Mouse (Mus musculus) heart, adult 2 months (tissue): ENCODE results near the gene Rbm5.

ENCODE experiments used
- CTCF ChIP-seq: fragments of 200-600 bp; IDR thresholded peaks from 2 replicates; pipeline ENCODE4 v1.8.1; 2022; ENCODE audit warnings: antibody characterized with exemption, mild to moderate bottlenecking, moderate library complexity
- POLR2A ChIP-seq: fragments of 200-500 bp; IDR thresholded peaks from 2 replicates; pipeline ENCODE4 v1.6.1; 2011; ENCODE audit warnings: mild to moderate bottlenecking, low read depth, low read length, control low read depth; ENCODE audit not compliant: insufficient read depth

DNA sequence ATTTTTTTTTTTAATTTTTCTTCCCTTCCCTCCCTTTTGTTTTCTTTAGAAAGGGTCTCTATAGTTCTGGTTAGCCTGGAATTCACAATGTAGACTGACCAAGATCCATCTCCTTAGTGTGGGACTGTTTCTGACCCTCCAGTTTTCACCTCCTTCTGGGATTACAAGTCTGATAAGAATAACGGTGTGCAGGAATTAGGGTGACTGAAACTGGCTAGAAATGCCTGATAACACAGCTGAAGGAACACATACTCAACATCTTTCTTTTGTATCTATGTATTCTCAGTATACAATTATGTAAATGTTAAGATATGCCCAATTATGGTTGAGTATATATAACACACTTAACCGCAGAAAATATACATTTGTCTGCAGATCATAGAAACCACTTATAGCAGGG, 986 bp upstream of the Rbm5 start:
- TF ChIP-seq CTCF (no peak), POLR2A (no peak)
